Mouse (Mus musculus): ENCODE results near the gene Lrp2bp. TPM values are rescaled to one million over a fixed set of nuclear protein-coding genes. Genes with fewer than 3 reads are reported as not detected.

The Lrp2bp gene
- 0.10 and 0.14 TPM in 2 replicates for polyA plus RNA-seq (2012; rRNA removed)

DNA sequence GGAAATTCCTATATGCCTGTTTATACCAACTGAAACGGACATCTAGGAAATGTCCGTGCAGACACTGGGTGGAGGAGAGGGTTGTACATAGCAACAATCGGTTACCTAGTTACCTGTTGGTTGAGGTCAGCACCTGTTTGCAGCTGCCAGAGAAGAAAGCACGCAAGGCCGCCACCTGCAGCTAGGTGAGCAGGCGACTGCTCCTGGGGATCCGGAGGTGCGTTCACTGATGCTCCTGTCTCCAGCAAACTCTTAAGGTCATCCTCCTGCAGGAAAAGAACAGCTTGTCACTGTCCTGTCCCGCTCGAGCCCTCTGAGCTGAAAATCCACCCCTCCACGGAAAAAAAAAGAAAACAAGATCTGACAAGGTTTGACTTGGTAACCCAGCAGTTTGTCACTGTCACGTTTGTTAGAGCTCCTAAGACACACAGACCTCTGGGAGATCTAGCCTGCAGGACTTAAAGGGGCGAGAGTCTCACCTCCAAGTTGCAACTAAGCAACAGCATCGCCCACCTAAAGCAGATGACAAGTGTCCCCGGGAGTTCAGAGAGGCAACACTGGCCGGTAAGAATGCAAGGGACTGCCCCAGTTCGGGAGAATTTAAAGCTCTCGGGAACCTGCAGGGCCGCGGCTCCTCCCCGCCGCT lies at the start of gene Lrp2bp:
Lrp2bp (plus strand) TSS at position 166 of the 646 bp plus-strand sequence.

DNA sequence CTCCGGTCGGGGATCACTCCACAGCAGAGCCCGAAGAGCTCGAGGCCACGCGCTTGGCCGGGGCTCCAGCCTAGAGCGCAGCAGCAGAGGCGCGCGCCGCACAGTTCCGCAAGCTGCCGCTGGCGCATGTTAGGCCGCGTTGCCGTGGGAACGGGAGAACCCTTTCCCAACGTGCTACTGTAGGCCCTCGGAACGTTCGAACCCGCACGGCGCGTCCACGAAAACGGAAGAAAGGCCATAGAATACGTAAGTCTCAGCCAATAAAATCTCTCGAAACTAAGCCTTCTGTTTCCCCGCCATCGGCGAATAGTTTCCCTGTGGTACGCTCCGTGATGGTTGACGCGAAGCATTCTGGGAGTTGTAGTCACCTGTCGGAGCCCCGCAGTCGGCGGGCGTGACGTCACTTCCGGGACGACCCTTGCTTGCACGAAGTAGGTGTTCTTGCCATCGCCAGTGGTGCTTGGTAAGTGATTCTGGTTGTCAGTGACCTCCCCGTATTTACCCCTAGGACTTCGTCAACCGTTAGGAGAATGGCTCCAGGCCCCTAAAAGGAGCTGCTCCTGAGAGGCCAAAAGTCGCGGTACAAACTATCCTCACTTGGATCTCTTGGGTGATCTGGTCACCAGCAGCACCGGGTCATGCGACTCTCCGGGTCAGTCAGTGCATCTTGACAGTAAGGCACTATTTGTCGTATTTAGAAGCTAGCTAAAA lies 23.8 kb upstream of the Lrp2bp start, which contains the start of the genes 1700029J07Rik and Ufsp2:
1700029J07Rik (minus strand) TSS at position 127 of the 711 bp plus-strand sequence.
Ufsp2 (plus strand) TSS at position 403 of the 711 bp plus-strand sequence.

DNA sequence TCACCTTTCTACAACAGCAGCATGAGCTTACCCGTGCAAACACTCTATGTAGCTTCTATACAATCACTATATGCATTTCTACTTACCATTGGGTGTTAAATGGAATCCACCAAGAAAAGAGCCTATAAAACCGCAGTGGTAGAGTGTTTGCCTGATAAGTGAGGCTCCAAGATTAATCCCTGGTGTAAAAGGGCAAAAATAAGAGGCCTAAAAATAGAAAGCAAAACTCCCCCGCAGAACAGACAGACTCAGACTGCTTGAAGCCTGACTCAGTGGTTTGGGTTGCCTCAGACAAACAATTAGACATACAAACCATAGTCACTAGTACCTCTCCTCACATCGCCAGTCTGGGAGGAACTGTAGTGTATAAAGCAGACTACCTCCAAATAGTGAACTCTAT lies 6.5 kb downstream of the Lrp2bp start, which contains the start of gene Ankrd37:
Ankrd37 (minus strand) TSS at position 112 of the 400 bp plus-strand sequence.

Other genes with a start within 250 kb of the Lrp2bp start
- 20.1 and 21.4 TPM in 2 replicates for gene Pdlim3, start 113.8 kb upstream of the Lrp2bp start, polyA plus RNA-seq (2012; rRNA removed)
- 0.11 TPM in 2 replicates for gene Ccdc110, start 64.7 kb upstream of the Lrp2bp start, polyA plus RNA-seq (2012; rRNA removed)
- 4.1 and 4.6 TPM in 2 replicates for gene 1700029J07Rik, start 24.1 kb upstream of the Lrp2bp start, polyA plus RNA-seq (2012; rRNA removed)
- gene Ufsp2, start 23.8 kb upstream of the Lrp2bp start, polyA plus RNA-seq (2012; rRNA removed) = 31.7 and 45.2 TPM in 2 replicates
- 12.9 and 18.6 TPM in 2 replicates for gene Ankrd37, start 6.4 kb downstream of the Lrp2bp start, polyA plus RNA-seq (2012; rRNA removed)
- 8.1 and 16.2 TPM in 2 replicates for gene Cfap97, start 152.5 kb downstream of the Lrp2bp start, polyA plus RNA-seq (2012; rRNA removed)
- gene Snx25, start 152.9 kb downstream of the Lrp2bp start, polyA plus RNA-seq (2012; rRNA removed) = 11.4 and 23.1 TPM in 2 replicates
- gene Slc25a4, start 212.0 kb downstream of the Lrp2bp start, polyA plus RNA-seq (2012; rRNA removed) = 405 and 436 TPM in 2 replicates